Mouse (Mus musculus): ENCODE results near the gene Gnaq.

The Gnaq gene

DNA sequence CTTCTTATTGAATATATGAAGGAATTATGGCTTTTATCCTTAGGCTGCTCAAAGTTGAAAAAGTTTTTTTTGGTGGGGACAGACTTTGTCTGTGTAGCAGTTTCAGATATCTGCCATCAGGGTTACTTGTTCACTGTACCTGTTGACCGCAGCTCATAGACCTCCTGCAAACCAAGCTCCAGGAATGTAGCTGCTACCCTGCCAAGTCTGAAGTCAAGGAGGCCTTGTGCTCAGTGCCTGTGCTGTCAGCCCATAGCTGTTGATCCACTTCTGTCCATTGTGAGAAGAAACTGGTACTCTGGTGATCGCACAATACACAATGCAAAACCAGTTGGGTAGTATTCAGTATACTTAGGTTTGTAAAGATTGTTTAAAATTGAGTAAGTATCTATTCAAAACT lies 68.7 kb downstream of the Gnaq start:
- DNase-seq (ENCODE audit: low spot score): no peak

DNA sequence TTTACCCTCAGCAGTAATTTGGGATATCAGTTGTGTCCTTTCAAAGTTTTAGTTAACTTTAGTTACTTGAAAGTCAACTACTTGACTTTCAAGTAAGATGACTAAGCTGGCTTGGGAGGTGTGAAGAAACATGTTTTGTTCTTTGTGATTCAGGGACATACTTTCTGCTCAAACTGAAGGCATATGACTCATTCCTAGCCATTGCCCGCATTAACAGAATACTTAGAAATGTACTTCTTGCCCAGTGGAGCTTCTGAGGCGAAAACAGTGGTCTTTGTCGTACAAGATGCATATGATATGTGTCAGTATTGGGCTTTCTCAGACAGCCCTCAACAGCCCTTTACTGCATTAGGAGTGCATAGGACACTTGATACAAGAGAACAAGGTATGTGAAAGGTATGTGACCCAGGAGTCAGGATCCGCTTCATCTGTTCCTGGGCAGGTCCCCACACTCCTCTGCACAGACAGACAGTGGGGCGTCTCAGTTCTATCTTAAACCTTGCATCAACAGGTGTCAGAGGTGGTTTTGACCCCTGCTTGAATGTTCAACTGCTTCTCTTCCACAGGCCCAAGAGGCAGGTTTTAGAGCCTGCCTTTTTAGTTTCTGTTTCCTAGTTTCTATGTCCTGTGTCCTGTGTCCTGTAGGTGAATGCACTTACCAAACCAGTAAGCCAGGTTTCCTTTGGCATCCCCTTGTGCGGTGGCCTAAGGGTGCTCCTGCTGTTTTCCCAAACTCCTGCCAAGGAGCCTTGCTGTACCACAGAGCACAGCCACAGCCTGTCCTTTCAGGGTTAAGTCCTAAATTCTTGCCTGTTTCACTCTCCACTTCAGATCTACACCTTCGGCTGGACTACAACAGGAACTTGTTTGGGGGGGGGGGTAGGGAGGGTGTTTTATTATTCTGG lies 72.4 kb downstream of the Gnaq start:
- DNase-seq (ENCODE audit: low spot score): no peak

DNA sequence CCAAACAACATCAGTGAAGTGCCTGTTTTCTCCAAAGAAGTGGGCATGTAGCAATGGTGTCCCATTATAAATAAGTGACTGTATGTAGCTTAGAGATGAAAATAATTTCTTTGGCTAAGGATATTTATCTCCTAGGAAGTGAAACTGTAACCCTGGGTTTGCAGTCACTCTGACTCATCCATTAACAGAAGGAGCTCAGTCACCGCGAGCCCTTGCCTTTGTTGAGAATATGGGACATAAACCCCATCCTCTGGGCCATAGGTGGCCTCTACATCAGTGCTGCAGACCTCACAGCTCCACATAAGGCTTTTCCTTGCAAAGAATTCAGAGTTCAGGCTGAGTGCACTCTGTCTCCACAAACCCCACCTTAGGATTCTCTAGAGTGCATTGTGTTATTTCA lies 77.0 kb downstream of the Gnaq start:
- DNase-seq (ENCODE audit: low spot score): no peak

DNA sequence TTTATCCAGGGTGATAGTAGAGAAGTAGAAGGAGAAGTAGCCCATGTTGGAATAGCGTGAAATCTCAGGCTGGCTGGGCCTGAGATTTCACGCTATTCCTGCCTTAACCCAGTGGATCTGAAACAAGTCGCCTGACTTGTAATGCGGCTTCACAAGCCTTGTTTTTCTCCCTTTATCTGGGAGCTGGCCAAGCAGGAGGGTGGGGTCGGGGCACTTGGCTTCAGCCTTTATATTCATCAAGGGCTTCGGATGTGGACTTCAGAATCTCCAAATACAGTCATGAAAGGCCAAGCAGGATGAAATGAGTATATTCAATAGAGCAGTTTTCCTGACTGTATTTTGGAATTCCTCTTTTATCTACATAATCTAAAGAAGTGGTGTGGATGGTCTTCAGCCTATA lies 82.3 kb downstream of the Gnaq start:
- DNase-seq (ENCODE audit: low spot score): peak; percentile 58

DNA sequence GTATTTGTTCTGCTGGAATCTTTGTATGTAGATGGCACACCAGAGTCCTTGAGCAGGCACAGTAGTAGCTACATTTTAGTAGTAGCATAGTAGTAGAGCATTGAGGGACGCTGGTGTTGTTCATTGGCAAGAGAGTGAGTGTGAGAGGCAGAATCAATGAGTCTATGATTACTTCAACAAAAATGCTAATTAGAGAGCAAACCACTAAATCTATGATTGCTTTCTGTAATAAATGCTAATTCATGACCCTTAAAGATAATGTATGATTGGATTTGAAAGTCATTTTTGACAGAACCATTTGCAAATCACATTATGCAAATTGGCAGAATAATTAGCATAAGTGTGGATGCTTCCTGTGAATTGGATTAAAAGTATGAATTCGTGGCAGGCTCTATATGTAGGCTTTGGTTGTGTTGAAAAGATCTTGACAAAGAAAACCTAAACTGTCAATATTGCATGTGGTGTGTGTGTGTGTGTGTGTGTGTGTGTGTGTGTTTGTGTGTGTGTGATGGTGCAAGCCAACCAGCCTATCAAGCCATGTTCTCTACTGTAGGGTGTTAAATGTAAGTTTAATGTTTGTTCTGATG lies 82.9 kb downstream of the Gnaq start:
- DNase-seq (ENCODE audit: low spot score): no peak

DNA sequence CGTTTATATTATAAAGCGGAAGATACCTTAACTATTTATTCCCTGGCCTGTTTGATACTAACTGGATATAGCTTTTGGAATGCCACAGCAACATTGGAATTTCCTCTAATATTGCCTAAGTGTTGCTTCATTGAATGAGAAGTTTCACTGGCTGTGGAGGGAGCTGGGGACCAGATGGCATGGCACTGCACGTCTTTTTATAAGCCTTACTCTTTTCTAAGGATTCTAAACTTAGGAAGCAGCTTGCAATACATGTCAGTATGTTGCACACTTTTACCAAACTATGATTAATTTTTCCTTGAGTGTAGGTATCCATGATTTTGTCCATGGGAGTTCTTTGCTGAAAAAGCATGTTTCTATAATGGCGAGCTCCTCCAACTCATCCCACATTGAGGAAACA lies 87.3 kb downstream of the Gnaq start:
- no peak for DNase-seq (ENCODE audit: low spot score)

DNA sequence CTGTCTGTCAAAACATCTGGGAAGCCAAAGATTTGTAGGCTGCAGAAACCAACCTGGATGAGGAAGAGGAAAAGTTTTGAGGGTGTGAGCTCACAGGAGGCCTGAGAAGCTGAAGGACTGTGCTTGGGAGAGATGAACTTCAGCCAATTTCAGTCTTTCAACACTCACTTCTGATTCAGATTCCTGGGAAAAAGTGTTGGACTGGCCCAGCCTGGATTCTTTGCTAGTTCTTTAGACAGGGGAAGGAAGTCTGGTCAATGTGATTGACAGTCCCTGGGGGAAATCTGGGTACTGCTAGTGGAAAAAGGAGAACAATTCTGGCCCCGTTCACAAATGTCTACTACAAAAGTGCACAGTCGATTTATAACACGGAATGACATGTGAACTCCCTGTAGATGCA lies 89.9 kb downstream of the Gnaq start:
- no peak for DNase-seq (ENCODE audit: low spot score)

DNA sequence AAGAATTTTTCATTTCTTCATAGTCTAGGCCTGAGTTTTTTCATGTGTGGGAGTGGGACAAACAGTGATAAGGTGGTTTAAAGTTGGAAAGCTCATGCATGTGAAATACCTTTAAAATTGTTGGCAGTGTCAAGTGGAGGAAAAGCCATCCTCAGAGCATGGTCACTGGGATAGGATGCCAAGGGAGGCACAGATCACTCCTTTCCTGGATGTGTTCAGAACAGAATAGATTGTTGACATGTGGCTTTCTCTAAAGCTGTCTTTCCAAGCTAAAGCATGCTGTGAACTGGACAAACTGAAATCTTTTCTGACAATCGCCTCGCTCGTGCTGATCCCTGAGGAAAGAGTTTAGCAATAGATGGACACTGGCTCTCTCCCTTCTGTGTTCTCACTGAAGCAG lies 90.5 kb downstream of the Gnaq start:
- no peak for DNase-seq (ENCODE audit: low spot score)

DNA sequence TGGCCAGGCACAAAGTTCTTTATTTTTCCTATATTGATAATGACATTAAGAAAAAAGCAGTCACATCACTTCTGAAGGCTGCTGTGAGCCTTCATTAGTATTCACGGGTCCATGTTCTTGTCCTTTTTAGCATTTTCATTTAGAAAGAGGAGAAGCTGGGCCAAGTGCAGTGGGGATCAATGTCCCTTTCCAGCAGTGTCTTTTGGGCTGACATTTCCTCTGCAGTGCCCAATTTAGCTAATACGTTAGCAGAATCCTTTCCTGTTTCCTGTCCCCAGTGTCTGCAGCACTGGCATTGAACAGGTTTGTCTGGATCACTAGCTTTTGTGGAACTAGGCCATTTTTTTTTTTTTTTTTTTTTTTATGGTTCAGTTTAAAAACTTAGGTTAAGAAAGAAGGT lies 92.2 kb downstream of the Gnaq start:
- DNase-seq (ENCODE audit: low spot score): no peak

DNA sequence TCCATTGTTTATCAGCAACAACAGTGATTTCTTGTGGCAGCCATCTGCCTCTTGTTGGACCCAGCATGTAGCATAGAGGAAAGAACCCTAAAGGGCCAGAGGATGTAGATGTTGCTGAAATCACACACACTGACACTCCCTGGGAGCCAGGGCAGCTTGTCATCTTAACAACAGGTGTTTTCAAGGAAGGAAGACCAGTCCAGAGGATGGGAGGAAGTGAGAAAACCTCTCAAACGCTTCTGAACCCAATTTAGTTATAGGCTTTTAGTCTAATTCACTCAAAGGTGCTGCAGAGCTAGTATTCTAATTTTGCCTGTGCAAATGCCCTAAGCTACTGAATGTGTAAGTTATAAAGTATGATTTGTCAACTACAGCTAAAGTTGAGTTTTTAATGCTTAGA lies 99.0 kb downstream of the Gnaq start:
- DNase-seq (ENCODE audit: low spot score): no peak

DNA sequence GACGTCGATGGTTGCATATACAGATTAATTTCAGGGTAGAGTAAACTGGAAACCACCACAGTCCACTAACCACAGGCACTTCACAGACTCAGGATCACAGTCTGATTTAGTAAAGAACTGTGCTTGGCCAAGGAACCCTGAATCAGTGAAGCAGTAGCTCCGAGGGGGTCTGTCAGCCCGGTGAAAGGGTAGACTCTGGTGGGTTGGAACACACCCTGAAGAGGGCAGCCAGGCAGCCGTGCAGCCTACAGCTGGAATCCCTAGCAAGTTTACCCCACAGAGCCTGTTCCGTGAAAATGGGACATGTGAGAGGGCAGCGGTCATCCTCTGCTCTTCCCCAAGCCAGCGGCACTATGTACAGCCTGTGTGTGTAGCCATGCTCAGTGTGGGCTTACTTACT lies 103.0 kb downstream of the Gnaq start:
- DNase-seq (ENCODE audit: low spot score): no peak

DNA sequence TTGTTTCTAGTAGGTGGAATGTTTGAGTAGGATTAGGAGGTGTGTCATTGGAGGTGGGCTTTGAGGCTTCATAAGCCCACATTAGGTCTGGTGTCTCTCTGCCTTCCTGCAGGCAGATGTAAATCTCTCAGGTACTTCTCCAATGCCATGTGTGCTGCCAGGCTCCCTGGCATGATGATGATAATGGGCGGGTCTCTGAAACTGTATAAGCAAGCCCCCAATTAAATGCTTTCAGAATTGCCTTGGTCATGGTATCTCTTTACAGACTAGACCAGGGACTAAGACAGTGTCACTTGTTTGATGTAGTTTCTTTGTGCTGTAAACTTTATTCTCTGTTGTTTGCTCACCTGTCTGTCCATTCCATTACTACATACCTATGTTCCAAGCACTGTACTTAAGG lies 104.4 kb downstream of the Gnaq start:
- no peak for DNase-seq (ENCODE audit: low spot score)

DNA sequence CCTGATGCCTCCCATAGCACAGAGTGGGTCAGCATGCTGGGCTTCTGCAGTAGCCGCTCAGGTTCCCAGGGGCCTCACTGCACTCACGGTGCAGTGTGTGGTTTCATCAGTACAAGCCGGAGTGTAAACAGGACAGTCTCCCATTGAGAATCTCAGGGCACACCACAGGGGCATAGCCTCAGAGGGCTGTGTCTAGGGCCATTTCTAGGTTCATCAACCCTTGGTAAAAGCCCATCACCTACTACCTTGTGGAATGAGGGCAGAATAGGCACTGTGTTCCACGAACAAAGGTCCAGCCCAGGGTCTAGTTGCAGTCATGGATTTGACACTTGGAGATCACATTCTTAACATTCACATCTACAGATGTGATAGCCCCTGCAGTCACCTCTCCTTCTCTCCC lies 105.4 kb downstream of the Gnaq start:
- DNase-seq (ENCODE audit: low spot score): no peak

DNA sequence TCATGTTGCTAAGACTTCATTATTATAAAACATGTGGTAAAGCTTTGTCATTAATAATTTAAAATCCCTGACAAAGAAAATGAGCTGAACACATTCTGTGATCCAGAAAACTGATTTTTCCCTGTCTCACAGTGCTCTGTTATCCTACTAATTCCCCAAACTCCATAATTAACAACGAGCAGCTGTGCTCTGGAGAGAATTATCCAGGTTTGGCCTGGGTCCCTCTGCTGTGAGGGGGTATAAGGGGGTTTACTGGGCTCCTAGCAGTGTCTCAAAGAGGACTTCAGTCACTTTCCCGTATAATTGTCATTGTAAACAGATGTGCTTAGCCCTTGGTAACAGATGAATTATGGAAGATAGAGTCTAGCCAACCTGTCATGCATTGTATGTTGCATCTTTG lies 105.9 kb downstream of the Gnaq start:
- DNase-seq (ENCODE audit: low spot score): no peak

DNA sequence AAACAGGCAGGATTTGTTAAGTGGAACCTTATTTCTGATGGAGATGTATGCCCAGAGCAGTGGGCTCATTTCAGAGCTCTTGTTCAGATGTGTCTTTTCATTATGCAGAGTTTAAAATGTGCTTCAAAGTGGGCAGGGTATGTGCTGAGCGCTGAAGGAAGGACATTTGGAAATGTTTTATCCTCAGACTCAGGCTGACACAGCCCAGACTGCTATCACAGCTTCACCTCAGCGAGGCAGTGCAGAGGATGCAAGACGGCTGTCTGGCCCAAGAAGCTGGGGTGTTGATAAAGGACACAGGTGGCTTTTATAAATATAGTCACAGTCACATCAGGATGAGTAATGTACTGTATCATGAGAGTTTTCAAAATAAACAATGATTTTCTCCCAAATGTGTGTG lies 110.1 kb downstream of the Gnaq start:
- DNase-seq (ENCODE audit: low spot score): no peak

DNA sequence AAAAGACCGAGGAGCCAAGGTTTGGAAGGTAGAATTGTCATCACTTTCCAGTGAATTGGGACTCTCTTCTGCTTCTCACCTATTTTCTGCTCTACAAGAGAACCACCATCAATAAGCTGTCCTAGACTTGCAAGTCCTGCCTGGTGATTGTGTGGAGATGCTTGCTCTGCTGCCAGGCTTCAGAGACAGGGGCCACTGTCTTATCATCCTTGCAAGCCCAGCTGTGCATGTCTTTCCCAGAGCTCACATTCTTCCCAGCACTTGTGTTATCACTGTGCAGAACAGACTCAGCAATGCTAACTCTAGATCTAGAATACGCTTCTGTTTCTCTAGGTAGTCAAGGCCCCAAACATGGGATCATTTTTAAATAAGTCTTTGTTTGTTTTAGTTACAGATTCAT lies 116.4 kb downstream of the Gnaq start:
- no peak for DNase-seq (ENCODE audit: low spot score)

DNA sequence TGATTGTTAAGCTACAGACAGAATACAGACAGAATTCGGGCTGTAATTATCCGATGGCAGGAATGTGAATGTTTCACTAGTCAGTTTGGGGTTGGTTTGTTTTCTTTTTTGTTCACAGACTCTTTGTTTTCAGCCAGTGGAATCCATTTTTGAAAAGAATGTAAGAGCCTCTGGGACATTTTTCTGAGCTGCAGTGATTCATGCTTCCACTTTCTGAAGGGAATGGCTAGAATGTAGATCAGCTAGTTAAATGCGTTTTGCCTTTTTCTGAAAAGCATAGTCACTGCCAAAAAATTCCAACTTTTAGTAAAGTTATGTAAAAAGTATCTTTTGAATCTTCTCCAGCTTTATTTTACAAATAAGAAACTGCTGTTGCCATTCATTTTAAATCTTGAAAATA lies 118.3 kb downstream of the Gnaq start:
- DNase-seq (ENCODE audit: low spot score): no peak

DNA sequence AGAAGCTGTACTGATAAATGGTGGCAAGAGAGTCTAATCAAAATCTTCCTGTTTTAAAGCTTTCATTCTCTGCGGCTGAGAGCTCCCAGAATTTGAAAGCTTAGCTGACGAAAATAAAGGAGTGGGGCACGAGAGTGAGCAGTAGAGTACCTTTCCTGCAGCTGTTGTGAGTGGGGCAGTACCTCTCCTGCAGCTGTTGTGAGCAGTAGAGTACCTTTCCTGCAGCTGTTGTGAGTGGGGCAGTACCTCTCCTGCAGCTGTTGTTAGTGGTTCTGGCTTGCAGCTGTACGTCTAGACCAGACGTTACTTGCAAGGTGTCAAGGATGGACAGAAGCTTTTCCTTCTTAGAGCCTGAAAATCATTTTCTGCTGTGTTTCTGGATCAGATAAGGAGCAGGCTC lies 119.2 kb downstream of the Gnaq start:
- no peak for DNase-seq (ENCODE audit: low spot score)

DNA sequence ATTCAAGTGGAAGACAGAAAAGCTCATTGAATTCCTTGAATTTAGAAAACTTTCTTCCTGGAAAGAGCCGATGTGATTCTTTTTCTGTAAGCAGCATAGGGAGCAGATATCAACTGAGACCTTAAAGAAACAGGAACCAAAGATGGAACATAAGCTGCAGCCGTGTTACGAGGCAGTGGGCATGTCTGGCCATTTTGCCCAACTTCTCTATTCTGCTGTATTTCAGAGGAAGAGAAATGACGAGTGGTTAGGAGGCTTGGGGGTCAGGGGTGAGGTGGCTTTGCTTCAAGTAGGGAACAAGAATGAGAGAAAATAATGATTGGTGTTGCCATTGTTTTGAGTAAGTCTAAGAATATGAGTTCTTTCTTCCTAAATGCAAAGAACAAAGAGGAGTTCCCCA lies 120.1 kb downstream of the Gnaq start:
- no peak for DNase-seq (ENCODE audit: low spot score)

DNA sequence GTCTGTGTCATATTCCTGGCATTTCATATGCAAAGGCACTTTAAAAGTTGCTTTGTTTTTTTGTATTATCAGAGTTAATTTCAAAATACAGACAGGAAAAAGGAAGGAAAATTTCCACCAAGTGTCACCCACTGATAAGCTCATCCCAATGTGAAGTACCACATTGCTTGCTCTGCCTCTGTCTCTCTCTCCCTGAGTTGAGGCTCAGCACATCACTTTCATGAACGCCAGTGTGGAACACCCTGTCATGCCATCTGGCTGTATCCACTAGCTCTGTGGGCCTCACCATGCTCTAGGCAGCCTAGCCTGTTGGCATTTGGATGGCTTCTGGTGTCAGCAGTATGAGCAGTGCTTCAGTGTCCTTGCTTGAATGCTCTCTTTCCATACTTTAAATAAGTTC lies 122.2 kb downstream of the Gnaq start:
- no peak for DNase-seq (ENCODE audit: low spot score)

DNA sequence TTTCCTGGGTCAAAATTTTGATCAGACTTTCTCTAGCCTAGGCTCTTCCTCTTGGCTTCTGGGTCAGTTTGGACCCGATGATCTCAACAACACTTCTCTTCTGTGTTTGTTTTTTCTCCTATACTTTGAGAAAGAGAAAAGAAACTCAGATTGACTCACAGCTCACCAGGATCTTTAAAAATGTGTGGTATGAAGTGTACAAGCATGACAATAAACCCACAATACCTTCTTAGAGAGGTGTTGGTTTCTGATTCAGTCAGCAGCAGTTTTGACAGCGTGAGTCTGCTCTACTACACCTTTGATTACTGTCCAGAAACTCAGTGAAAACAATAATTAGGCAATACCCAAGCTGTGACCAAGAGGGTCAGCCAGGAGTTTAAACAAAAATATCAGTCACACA lies 122.7 kb downstream of the Gnaq start:
- no peak for DNase-seq (ENCODE audit: low spot score)

DNA sequence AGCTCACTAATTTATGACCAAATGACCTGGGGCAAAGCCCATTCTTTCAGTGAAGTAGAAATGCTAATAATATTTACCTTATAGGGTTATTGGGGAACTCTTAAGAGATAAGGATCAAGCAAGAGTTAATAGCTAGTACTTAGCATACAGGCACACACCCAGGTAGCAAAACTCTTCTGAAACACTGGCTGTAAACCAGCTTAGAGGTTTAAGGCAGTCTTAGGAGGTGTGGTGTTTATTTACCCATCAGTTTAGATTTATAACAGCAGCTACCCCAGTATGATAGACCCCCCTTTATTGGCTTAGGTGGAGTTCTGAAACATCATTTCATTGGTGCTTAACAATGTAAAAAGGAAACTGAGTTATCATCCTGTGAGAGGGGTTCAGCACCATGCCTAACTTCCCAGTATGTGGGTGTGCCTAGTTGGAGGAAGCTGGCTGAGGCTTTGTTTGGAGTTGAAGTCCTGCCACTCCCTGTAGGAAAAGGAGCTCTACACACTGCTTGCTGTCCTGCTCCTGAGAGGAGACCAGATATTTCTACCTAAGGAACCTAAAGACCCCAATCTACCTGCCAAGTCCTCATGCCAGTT lies 126.2 kb downstream of the Gnaq start:
- DNase-seq (ENCODE audit: low spot score): no peak

DNA sequence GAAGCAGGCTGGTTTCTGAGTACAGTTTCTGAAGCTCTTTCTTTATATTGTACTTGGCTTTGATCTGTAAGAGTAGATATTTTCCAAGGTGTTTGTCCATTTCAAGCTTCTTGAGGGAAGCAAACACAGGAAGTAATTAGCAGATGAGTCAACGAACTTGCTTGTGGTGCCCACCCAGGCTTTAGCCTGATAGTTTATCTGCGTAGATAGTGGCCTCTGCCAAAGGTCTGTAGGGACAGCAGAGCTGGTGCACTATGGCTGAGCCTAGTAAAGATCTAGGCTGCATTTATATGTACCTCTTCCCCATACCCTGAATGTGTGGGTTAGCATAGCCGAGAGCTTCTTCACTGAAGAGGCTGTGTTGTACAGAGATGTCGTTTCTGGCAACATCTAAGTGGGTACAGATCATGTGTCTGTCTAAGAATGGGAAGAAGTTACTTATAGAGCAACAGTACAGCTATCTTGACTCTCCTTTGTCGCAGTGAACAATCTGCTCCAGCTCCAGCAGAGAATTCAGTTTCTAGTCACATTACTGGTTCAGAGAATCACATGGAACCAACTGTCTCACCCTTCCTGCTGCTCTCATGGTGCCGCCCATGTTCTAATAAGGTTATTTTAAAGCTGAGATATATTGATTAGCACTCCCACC lies 127.3 kb downstream of the Gnaq start:
- no peak for DNase-seq (ENCODE audit: low spot score)
